Mouse (Mus musculus) lung, postnatal 0 days (tissue): Measurements from ENCODE around the gene Gk2.

Experiments used
- CTCF ChIP-seq: IDR thresholded peaks from 2 replicates; pipeline ENCODE4 v1.5.1; 2016; ENCODE audit warnings: antibody characterized with exemption, mild to moderate bottlenecking
- EP300 ChIP-seq: IDR thresholded peaks from 2 replicates; pipeline ENCODE4 v1.6.1; 2016; ENCODE audit warnings: antibody characterized with exemption, mild to moderate bottlenecking, control low read depth

- TF ChIP-seq EP300 (no peak), CTCF (no peak)
Measured at GRCm38 (mm10) chr5:97415837-97416236, 41.0 kb downstream of the Gk2 start.
